Mouse (Mus musculus) heart, postnatal 0 days (tissue): ENCODE data around the gene Ptprcap.

Experiments used
- CTCF ChIP-seq: IDR thresholded peaks from 2 replicates; pipeline ENCODE4 v1.5.1; 2016; ENCODE audit warnings: antibody characterized with exemption, control low read depth, low read depth
- EP300 ChIP-seq: IDR thresholded peaks from 2 replicates; pipeline ENCODE4 v1.6.1; 2016; ENCODE audit warnings: antibody characterized with exemption, low read depth

GRCm38 (mm10) chr19:4183689-4184088 is 30.3 kb downstream of the Ptprcap start:
- TF ChIP-seq CTCF (no peak), EP300 (no peak)
